Mouse (Mus musculus) left cerebral cortex, adult 2 months (tissue): ENCODE measurements around the gene Tmem136. TPM values are rescaled to one million over a fixed set of nuclear protein-coding genes. Genes with fewer than 3 reads are reported as not detected.

Source experiments
- DNase-seq, 2 experiments: peaks; one replicate each; pipeline ENCODE4 v3.0.0; 2021 to 2022; ENCODE audit warnings: low spot score in 2 of 2, mixed read lengths in 1 of 2; ENCODE audit errors: extremely low spot score in 1 of 2
- H3K27ac ChIP-seq: fragments of 200-600 bp; 2 replicates; pipeline ENCODE4 v1.8.1; 2022
- H3K4me3 ChIP-seq: fragments of 200-600 bp; 2 replicates; pipeline ENCODE4 v1.8.1; 2022
- CTCF ChIP-seq: fragments of 200-600 bp; IDR thresholded peaks from 2 replicates; pipeline ENCODE4 v1.8.1; 2022; ENCODE audit warnings: antibody characterized with exemption, mild to moderate bottlenecking, moderate library complexity
- intact Hi-C: fragments of 180-260 bp; cut with DNase I; formaldehyde crosslinking; loops from one replicate; pipeline ENCODE4 v1.15.1; 2025
- total RNA-seq, 2 experiments: library from RNA; stranded (reverse); gene quantifications; 2 replicates each; pipeline ENCODE4 v1.2.3; 2021

Tmem136 gene
- total RNA-seq, 2 experiments from 2014 or later = 15.6 to 16.8 TPM

DNA sequence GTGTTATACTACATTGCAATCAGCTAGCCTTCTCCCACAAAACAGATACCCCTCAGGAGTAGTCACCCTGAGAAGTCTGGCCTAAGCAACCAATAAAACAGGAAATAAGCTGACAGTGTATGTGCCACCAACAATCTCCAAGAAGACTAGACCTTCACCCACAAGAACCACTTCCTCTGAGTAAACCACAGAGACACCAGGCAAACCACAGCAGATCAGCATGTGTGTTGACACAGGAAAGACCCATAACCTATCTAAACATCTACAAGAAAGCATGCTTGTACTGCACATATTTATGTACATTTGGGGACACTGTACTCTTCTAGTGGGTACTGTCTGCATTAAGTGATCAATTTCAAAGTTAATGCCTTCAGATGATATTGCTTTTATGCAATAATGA is 20.0 kb downstream of the Tmem136 start:
- Histone ChIP-seq H3K27ac (no peak overlapping the region), H3K4me3 (no peak overlapping the region)
- no peak for TF ChIP-seq CTCF
- DNase-seq = no peak
- intact Hi-C loops = no loop called here

DNA sequence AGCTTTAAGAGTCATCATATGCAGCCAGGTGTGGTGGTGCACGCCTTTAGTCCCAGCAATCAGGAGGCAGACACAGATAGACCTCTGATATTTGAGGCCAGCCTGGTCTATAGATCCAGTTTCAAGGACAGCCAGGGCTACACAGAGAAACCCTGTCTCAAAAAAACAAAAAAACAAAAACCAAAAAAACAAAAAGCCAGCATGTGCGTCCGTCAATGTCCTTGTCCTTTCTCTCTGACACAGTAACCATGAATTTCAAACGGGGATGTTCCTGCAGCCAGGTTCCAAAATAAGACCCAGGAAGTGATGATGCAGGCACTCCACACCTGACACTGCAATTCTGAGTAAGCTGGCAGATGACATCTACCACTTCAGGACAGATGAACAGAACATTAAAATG is 21.5 kb downstream of the Tmem136 start:
- H3K4me3 ChIP-seq = no peak overlapping the region
- TF ChIP-seq CTCF = no peak
- intact Hi-C loops = no loop called here
- DNase-seq = no peak
- H3K27ac ChIP-seq = no peak overlapping the region

GRCm38 (mm10) chr9:43093803-43094202 is 22.6 kb downstream of the Tmem136 start:
- intact Hi-C loops = no loop called here
- no peak overlapping the region for H3K4me3 ChIP-seq
- TF ChIP-seq CTCF = no peak
- peak overlapping the region; percentile 21; the same call in 1 of the 2 replicates for H3K27ac ChIP-seq
- no peak for DNase-seq

DNA sequence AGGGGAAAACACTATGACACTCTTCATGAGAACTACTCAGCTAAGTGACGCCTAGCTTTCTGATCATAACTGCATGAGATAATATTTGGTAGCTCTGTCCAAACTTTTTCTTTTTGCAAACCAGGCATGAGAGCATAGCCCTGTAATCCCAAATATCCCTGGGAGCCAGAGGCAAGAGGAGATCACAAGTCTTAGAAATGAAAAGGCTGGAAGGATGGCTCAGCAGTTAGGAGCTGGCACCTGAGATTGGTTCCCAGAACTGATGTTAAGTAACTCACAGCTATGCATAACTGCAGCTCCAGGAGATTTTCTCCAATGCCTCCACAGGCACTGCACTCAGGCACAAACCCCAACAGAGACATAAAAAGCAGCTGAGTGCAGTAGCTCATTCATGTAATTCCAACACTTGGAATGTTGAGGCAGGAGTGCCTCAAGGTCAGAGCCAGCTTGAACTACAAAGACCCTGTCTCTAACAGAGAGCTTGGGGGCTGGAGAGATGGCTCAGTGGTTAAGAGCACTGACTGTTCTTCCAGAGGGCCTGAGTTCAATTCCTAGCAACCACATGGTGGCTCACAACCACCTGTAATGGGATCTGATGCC is 30.6 kb downstream of the Tmem136 start:
- TF ChIP-seq CTCF = no peak
- no peak overlapping the region for H3K4me3 ChIP-seq
- no peak overlapping the region for H3K27ac ChIP-seq
- intact Hi-C loops = no loop called here
- no peak for DNase-seq

DNA sequence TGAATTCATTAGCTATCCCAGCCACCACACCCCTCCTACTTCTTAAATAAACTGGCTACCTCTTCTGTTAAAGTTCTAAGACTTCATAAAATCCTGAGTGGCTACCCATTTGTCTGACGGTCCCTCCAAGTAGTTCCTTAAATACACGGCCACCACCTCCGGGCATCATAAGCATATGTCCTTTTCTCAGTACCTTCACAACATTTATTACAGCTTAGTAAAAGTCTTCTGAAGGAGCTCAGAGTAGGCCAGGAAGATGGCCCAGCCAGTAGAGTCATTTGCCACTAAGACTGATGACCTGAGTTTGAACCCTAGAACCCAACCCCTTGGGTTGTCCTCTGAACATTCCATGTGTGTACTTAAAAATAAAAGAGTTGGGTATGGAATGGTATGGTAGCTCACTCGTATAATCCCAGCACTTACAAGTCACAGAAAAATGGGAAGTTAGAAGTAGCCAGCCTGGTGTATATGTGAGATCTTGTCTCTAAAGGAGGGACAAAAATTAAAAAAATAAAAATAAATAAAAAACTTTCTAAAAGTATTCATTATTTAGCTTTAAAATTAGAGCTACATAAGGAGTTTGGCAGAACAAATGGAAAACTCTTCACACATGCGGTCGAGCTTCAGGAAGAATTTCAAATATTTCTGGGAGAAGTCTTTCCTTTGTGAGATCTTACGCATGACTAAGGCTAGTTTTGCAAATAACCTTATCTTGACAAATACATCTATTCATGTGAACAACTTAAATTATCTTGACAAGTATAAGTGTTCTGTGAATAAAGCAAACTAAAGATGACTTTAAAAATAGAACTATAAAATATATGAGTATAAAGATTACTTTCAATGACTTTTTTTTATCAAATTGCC is 31.6 kb downstream of the Tmem136 start:
- H3K27ac ChIP-seq = no peak overlapping the region
- no peak for DNase-seq
- intact Hi-C loops = no loop called here
- no peak overlapping the region for H3K4me3 ChIP-seq
- no peak for TF ChIP-seq CTCF

DNA sequence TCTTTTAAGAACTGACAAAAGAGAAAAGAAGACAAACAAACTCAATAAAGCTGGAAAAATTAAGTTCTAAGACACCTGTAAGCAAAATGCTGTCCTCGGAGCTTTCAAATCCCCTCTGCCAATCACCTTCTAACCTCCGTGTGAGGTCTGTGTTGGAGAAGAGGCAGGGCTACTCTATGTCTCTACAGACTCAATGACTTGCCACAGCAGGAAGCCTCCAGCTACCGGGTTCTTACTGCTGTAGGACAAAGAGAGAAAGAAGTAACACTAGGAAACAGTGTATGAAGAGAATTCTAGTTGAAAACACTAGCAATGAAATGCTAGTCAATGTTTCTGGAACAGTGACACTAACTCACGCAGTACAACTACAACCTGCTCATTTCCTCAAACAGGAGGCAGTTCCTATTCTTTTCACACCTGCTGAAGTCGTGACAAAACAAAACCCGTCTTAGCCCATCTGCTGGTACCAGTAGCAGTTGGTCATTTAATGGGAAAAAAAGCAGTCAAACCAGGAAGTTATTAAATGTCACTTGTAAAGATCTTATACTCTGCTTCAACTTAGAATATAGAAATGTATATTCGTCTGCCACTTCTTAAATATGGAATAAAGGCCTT is 32.8 kb downstream of the Tmem136 start:
- no peak overlapping the region for H3K4me3 ChIP-seq
- no peak for TF ChIP-seq CTCF
- no peak overlapping the region for H3K27ac ChIP-seq
- DNase-seq = no peak
- intact Hi-C loops = no loop called here

GRCm38 (mm10) chr9:43078711-43079110 is 37.7 kb downstream of the Tmem136 start:
- intact Hi-C loops = no loop called here
- no peak overlapping the region for H3K27ac ChIP-seq
- TF ChIP-seq CTCF = no peak
- H3K4me3 ChIP-seq = no peak overlapping the region
- DNase-seq = no peak

DNA sequence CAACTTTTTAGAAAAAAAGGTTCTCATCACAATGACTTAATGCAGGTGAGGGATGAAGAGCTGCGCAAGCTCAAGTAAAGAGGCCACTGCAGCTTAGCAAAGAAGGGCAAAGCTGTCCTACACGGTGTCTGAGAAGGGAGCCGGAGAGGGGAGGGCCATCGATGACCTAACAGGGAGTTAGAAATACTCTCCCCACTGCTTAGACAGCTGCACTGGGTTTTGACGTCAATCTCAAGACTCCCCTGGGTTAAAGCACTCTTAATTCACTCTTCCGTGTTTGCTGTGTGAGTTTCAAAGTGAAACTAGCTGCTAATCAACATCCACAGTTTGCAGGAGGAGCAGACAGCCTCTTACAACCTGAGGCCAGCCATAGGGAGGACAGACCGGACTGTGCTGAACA is 40.2 kb downstream of the Tmem136 start:
- H3K4me3 ChIP-seq = no peak overlapping the region
- no peak for TF ChIP-seq CTCF
- no peak overlapping the region for H3K27ac ChIP-seq
- DNase-seq = no peak
- intact Hi-C loops = no loop called here

GRCm38 (mm10) chr9:43074611-43075010 is 41.8 kb downstream of the Tmem136 start:
- Histone ChIP-seq H3K4me3 (no peak overlapping the region), H3K27ac (no peak overlapping the region)
- TF ChIP-seq CTCF = no peak
- intact Hi-C loops = no loop called here
- no peak for DNase-seq

GRCm38 (mm10) chr9:43071741-43072140 is 44.6 kb downstream of the Tmem136 start:
- no peak overlapping the region for H3K4me3 ChIP-seq
- H3K27ac ChIP-seq = no peak overlapping the region
- TF ChIP-seq CTCF = no peak
- no peak for DNase-seq
- intact Hi-C loops = no loop called here

GRCm38 (mm10) chr9:43071176-43071575 is 45.2 kb downstream of the Tmem136 start:
- H3K4me3 ChIP-seq = no peak overlapping the region
- H3K27ac ChIP-seq = no peak overlapping the region
- intact Hi-C loops = no loop called here
- DNase-seq = no peak
- no peak; the same call in 1 of the 2 replicates for TF ChIP-seq CTCF

DNA sequence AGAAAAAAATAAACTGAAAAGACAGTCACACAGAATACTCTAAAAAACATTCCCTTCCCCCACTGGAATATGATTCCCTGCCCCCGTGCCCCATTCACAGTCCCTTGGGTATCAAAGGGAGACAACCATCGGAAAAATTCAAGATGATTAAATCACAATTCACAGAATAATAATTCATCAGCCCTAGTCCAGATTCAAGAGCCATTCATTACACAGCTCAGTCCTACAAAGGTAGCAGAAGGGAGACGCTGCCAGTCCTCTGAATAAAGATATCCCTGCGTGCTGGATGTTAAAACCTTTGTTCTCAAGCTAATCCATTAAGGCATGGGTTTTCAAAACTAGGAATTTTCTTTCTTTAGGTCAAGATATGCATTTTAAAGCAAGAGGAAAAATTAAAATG is 45.8 kb downstream of the Tmem136 start:
- no peak overlapping the region for H3K27ac ChIP-seq
- intact Hi-C loops = no loop called here

GRCm38 (mm10) chr9:43070153-43070552 is 46.2 kb downstream of the Tmem136 start:
- H3K4me3 ChIP-seq = no peak overlapping the region
- intact Hi-C loops = no loop called here
- no peak for DNase-seq
- no peak for TF ChIP-seq CTCF
- H3K27ac ChIP-seq = no peak overlapping the region

More for the DNA sequence above, 45.8 kb downstream of the Tmem136 start:
- no peak for TF ChIP-seq CTCF
- DNase-seq = no peak
- H3K4me3 ChIP-seq = no peak overlapping the region
